Mouse (Mus musculus) layer of hippocampus, adult 9-11 months (tissue): ENCODE measurements around the gene Vmn2r36.
"Not testable (repeated sequence)": the region's sequence is repeated elsewhere in the genome, so short reads cannot be mapped to it uniquely, and the experiment has no call there.

Experiments
- DNase-seq: peaks from one replicate; pipeline ENCODE4 v3.0.0; 2022

Vmn2r36 gene

GRCm38 (mm10) chr7:7902395-7902794 lies at the start of gene Vmn2r36:
Gene Vmn2r36, minus strand, starts transcription at chr7:7902495.
- not testable (repeated sequence) for DNase-seq
